Mouse (Mus musculus) liver, adult 2 months (tissue): ENCODE measurements around the gene Tbc1d7. TPM values are rescaled to one million over a fixed set of nuclear protein-coding genes. Genes with fewer than 3 reads are reported as not detected.

Experiments used
- DNase-seq: peaks from one replicate; pipeline ENCODE4 v3.0.0-alpha.2; 2011; ENCODE audit warnings: low read depth, low spot score; ENCODE audit errors: extremely low read depth
- H3K27ac ChIP-seq: fragments of 200-500 bp; replicated peaks from 2 replicates; pipeline ENCODE4 v1.5.1; 2012; ENCODE audit warnings: low read depth, mild to moderate bottlenecking, control low read depth, inconsistent platforms, low read length; ENCODE audit not compliant: insufficient read depth
- H3K27me3 ChIP-seq: fragments of 200-500 bp; 2 replicates; pipeline ENCODE4 v1.6.1; 2012; ENCODE audit warnings: mild to moderate bottlenecking, moderate library complexity, low read length, inconsistent platforms; ENCODE audit not compliant: control insufficient read depth, insufficient read depth
- H3K36me3 ChIP-seq: fragments of 200-500 bp; 2 replicates; pipeline ENCODE4 v1.6.1; 2012; ENCODE audit warnings: low read length, inconsistent platforms; ENCODE audit not compliant: control insufficient read depth, insufficient read depth
- H3K4me1 ChIP-seq: fragments of 200-500 bp; 2 replicates; pipeline ENCODE4 v1.6.1; 2011; ENCODE audit warnings: low read length; ENCODE audit not compliant: control insufficient read depth, insufficient read depth
- H3K4me3 ChIP-seq: fragments of 200-500 bp; 2 replicates; pipeline ENCODE4 v1.5.1; 2011; ENCODE audit warnings: low read depth, mild to moderate bottlenecking, control low read depth, low read length, moderate library complexity; ENCODE audit not compliant: insufficient read depth
- H3K79me2 ChIP-seq: fragments of 200-500 bp; 2 replicates; pipeline ENCODE4 v1.6.1; 2012; ENCODE audit warnings: inconsistent platforms, mild to moderate bottlenecking, low read length, moderate library complexity; ENCODE audit not compliant: control insufficient read depth, insufficient read depth
- H3K9ac ChIP-seq: fragments of 200-500 bp; 2 replicates; pipeline ENCODE4 v1.6.1; 2012; ENCODE audit warnings: low read depth, mild to moderate bottlenecking, control low read depth, inconsistent platforms, low read length
- CTCF ChIP-seq: fragments of 200-500 bp; IDR thresholded peaks from 2 replicates; pipeline ENCODE4 v1.5.1; 2011; ENCODE audit warnings: low read depth, low read length, control low read depth
- POLR2A ChIP-seq: fragments of 200-500 bp; IDR thresholded peaks from 2 replicates; pipeline ENCODE4 v1.6.1; 2011; ENCODE audit warnings: low read length, control low read depth; ENCODE audit not compliant: insufficient read depth; ENCODE audit errors: extremely low read depth
- WGBS: fragments of 180-500 bp; shearing (Covaris S2); methylation state at CpG from one replicate; pipeline ENCODE4 v1.1.7; 2018; 5-methylcytosine and 5-hydroxymethylcytosine counted together
- polyA plus RNA-seq: library from polyadenylated mRNA; depleted of rRNA; stranded (reverse); fragments of >200 nt; gene quantifications from 2 replicates; pipeline ENCODE4 v1.2.3, GENCODE M21; 2012; rRNA removed
- total RNA-seq: library from RNA; depleted of rRNA; stranded (reverse); fragments of >200 nt; gene quantifications from 2 replicates; pipeline ENCODE4 v1.2.3, GENCODE M21; 2014; rRNA removed

Tbc1d7 gene
- total and polyA plus RNA-seq, 2 experiments: 7.2 to 14.9 TPM

- no peaks in the 10 kb centered on the region for H3K4me1 ChIP-seq
- H3K9ac ChIP-seq: no peak overlapping the region
- H3K79me2 ChIP-seq: no peaks in the 10 kb centered on the region
- no peak overlapping the region for H3K27ac ChIP-seq
- no peaks in the 10 kb centered on the region; the same call in 1 of the 2 replicates for H3K27me3 ChIP-seq
- DNase-seq: no peak
- H3K36me3 ChIP-seq: no peaks in the 10 kb centered on the region
- WGBS: 93% methylated on average over 3 of the region's 3 CpGs
- no peak overlapping the region for H3K4me3 ChIP-seq
- TF ChIP-seq CTCF (no peak), POLR2A (no peak)
Measured at GRCm38 (mm10) chr13:43113141-43113540, 58.2 kb downstream of the Tbc1d7 start.

- Histone ChIP-seq H3K27ac (no peak overlapping the region), H3K9ac (no peak overlapping the region), H3K4me1 (no peaks in the 10 kb centered on the region), H3K79me2 (no peaks in the 10 kb centered on the region), H3K36me3 (no peaks in the 10 kb centered on the region), H3K27me3 (no peaks in the 10 kb centered on the region; the same call in 1 of the 2 replicates), H3K4me3 (no peak overlapping the region)
- TF ChIP-seq POLR2A: no peak
- TF ChIP-seq CTCF: no peak
- DNase-seq: no peak
- 83% methylated on average over 3 of the region's 3 CpGs for WGBS
Measured at GRCm38 (mm10) chr13:43112707-43113106, 58.6 kb downstream of the Tbc1d7 start.

GRCm38 (mm10) chr13:43112280-43112679 is 59.0 kb downstream of the Tbc1d7 start:
- Histone ChIP-seq H3K36me3 (no peaks in the 10 kb centered on the region), H3K79me2 (no peaks in the 10 kb centered on the region), H3K27ac (no peak overlapping the region), H3K4me1 (no peaks in the 10 kb centered on the region), H3K4me3 (no peak overlapping the region), H3K9ac (no peak overlapping the region), H3K27me3 (no peaks in the 10 kb centered on the region; the same call in 1 of the 2 replicates)
- TF ChIP-seq POLR2A: no peak
- TF ChIP-seq CTCF: no peak
- no peak for DNase-seq
- 75% methylated on average over 7 of the region's 7 CpGs for WGBS

- no peaks in the 10 kb centered on the region for H3K79me2 ChIP-seq
- H3K4me3 ChIP-seq: no peak overlapping the region
- no peaks in the 10 kb centered on the region for H3K4me1 ChIP-seq
- TF ChIP-seq CTCF: no peak
- TF ChIP-seq POLR2A: no peak
- peaks cover 4% of the 10 kb centered on the region for H3K27me3 ChIP-seq
- H3K9ac ChIP-seq: no peak overlapping the region
- no peak for DNase-seq
- H3K27ac ChIP-seq: no peak overlapping the region
- H3K36me3 ChIP-seq: no peaks in the 10 kb centered on the region
- 96% methylated on average over 9 of the region's 9 CpGs for WGBS
Measured at GRCm38 (mm10) chr13:43104496-43104895, 66.8 kb downstream of the Tbc1d7 start.

GRCm38 (mm10) chr13:43102943-43103342 is 68.4 kb downstream of the Tbc1d7 start:
- WGBS: 79% methylated on average over 7 of the region's 7 CpGs
- no peak for DNase-seq
- Histone ChIP-seq H3K4me1 (no peaks in the 10 kb centered on the region), H3K4me3 (no peak overlapping the region), H3K27me3 (peaks cover 4% of the 10 kb centered on the region), H3K79me2 (no peaks in the 10 kb centered on the region), H3K27ac (no peak overlapping the region), H3K36me3 (no peaks in the 10 kb centered on the region), H3K9ac (no peak overlapping the region)
- TF ChIP-seq POLR2A (no peak), CTCF (no peak)

Other genes with a start within 250 kb of the Tbc1d7 start
- 0.74 and 1.0 TPM in 2 replicates for gene Gfod1, start 132.7 kb upstream of the Tbc1d7 start, total RNA-seq
- gene Gfod1, start 132.7 kb upstream of the Tbc1d7 start, polyA plus RNA-seq: 0.61 and 1.0 TPM in 2 replicates
- gene Sirt5, start 194.0 kb upstream of the Tbc1d7 start, total RNA-seq: 16.9 and 21.6 TPM in 2 replicates
- gene Sirt5, start 194.0 kb upstream of the Tbc1d7 start, polyA plus RNA-seq: 7.4 and 8.7 TPM in 2 replicates
- 50.3 and 55.5 TPM in 2 replicates for gene Nol7, start 226.9 kb upstream of the Tbc1d7 start, total RNA-seq
- 48.9 and 55.5 TPM in 2 replicates for gene Nol7, start 226.9 kb upstream of the Tbc1d7 start, polyA plus RNA-seq